Mouse (Mus musculus): ENCODE data around the gene Dpp6.
A peak's percentile ranks its signal among the peaks of the same experiment; 100 is the strongest.

Gene Dpp6

GRCm38 (mm10) chr5:27204721-27205120 lies 387.7 kb downstream of the Dpp6 start:
- no peak for DNase-seq

DNA sequence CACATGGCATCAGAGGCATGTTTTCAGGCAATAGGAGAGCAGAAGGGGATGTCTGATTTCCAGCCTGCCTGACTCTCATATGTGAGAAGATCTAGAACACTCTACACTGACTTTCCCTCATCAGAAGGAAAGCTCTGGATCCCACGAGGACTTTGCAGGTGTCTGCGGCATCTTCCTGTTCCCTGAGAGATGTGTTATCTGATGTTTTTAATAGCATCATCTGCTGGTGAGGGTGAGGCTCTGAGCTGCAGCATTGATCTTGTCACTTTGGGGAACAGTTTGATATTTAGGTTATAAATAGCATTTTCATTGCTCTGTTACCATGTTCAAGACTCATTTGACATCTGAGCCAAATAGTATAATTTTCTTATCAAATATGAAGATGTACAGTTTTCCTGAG lies 388.8 kb downstream of the Dpp6 start:
- no peak for DNase-seq

DNA sequence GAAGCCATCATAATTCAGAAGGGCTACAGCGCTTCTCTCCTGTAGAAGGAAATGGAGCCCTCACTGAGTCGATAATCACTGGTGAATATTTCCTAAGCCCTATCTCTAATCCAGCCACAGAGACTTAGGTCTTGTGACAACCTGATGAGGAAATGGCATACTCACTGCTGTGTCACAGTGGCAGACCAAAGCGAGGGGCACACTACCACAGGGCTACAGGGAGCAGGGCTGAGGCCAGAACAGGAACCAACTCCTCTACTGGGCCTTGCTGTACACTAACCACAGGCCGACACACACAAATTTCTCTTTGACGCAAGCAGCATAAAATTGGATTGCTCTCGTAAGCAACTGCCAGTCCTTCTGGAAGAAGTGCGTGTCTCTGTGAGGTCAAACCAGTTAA lies 389.2 kb downstream of the Dpp6 start:
- DNase-seq: no peak

DNA sequence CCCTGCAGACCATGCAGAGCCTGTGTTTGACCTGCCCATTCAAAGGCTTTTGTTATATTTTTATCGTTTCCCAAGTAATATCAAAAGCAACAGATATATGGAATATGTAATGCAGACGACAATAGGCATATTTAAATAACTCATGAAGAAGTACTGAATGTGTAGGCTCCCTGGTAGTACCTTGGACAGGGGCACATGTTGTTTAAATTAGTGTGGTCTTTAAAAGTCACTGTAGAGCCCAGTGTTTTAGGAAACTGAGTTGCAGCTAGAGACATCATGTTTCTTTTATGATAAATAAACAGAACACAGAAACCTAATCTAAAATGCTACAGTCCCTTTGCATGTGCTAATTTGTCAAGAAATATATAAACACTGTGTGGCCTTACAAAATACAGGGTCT lies 403.1 kb downstream of the Dpp6 start:
- DNase-seq: peak; percentile 9

- DNase-seq: no peak
These were observed 425.1 kb downstream of the Dpp6 start for GRCm38 (mm10) chr5:27242078-27242477.

- DNase-seq: no peak
These were observed 426.2 kb downstream of the Dpp6 start for GRCm38 (mm10) chr5:27243226-27243625.

- DNase-seq: no peak
These were observed 430.8 kb downstream of the Dpp6 start for GRCm38 (mm10) chr5:27247793-27248192.

DNA sequence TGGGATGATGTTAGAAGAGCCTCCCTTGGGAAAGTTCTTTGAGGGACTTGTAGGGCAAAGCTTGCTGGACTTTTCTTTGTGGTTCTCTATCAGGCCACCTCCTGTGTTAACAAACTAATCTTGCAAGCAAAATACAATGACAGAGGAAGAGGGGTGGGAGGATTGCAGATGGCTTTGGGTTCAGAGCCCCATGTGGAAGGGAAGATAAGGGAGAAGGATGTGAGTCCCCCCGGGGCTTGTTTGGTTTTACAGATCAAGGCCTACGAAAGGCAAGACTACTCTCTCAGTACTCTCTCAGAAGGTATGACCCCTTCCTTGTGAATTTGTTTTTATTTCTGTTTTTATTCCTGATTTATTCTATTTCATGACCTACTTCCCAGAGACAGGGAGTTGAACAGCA lies 431.7 kb downstream of the Dpp6 start:
- DNase-seq: no peak

DNA sequence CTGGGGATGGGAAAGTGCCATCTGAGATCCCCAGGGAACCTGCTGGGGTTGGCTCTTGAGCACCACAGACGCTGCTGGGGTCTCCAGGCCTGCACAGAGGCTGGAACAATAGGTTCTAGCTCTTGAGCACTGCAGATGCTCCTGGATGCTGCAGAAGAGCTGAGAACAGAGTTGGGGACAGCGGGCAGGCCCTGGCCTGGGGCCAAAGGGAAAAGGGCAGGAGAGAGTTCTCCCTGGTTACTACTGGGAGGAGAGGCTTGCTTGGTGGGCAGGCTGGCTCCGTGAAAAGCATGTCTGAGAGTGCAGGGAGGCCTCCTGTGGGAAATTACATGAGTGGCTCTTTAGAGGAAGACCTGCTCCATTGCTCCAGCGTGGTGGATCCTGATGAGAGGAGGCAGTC lies 432.9 kb downstream of the Dpp6 start:
- DNase-seq: no peak

- DNase-seq: no peak
These were observed 433.9 kb downstream of the Dpp6 start for GRCm38 (mm10) chr5:27250906-27251305.

DNA sequence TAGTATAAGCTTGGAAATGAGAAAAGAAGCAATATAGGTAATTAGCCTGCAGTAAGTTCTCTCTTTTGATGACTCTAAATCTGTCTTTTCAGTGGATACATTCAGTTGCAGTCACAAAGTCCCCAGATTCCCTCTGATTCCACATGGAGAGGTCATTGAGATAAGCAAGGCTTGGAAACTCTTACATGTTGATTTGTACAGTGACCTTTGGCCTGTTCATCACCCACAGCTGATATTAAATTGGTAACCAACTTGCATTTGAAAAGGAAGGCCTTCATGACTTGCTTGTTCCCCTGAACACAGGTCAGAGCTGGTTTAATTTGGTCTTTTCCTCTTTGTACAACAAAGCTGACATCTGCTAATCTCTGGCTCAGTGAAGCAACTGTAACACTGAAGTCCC lies 434.4 kb downstream of the Dpp6 start:
- DNase-seq: no peak

GRCm38 (mm10) chr5:27255247-27255646 lies 438.2 kb downstream of the Dpp6 start:
- DNase-seq: no peak

- no peak for DNase-seq
These were observed 441.6 kb downstream of the Dpp6 start for GRCm38 (mm10) chr5:27258636-27259035.

GRCm38 (mm10) chr5:27261746-27262727 lies 445.0 kb downstream of the Dpp6 start:
- peak; percentile 82 for DNase-seq

GRCm38 (mm10) chr5:27262751-27263150 lies 445.7 kb downstream of the Dpp6 start:
- DNase-seq: no peak

GRCm38 (mm10) chr5:27265281-27265680 lies 448.3 kb downstream of the Dpp6 start:
- DNase-seq: no peak

GRCm38 (mm10) chr5:27271336-27271735 lies 454.3 kb downstream of the Dpp6 start:
- DNase-seq: no peak

DNA sequence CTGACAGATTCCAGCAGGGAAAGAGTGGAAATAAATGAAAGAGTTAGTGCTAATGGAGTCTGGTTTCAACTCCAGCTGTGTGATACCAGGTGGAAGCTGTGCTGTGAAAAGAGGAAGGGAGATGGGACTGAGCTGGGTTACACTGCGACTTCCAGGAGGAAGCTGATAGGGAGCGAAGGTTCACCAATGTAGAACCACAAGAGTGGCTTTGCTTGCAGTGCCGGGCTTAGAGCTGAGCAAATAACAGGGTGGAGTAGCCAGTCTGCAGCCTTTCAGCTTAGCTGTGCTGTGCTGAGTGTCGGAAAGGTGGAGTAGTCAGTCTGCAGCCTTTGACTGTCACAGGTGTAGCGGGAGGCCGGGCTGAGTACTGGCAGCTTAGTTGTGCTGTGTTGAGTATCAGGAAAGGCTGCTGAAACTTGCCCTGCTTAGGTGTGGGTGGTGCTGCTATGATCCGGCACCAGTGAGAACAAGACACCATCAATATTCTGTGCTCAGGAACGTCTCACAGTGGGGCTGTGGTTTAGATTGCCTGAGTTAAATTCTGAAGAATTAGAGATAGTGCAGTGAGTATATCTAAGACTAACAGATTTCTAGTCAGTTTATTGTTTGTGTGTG lies 457.9 kb downstream of the Dpp6 start:
- DNase-seq: no peak

GRCm38 (mm10) chr5:27275871-27276270 lies 458.9 kb downstream of the Dpp6 start:
- DNase-seq: no peak

- no peak for DNase-seq
These were observed 461.2 kb downstream of the Dpp6 start for GRCm38 (mm10) chr5:27278120-27278645.

- DNase-seq: no peak
These were observed 469.9 kb downstream of the Dpp6 start for GRCm38 (mm10) chr5:27286876-27287275.

GRCm38 (mm10) chr5:27291378-27291777 lies 474.4 kb downstream of the Dpp6 start:
- DNase-seq: no peak

DNA sequence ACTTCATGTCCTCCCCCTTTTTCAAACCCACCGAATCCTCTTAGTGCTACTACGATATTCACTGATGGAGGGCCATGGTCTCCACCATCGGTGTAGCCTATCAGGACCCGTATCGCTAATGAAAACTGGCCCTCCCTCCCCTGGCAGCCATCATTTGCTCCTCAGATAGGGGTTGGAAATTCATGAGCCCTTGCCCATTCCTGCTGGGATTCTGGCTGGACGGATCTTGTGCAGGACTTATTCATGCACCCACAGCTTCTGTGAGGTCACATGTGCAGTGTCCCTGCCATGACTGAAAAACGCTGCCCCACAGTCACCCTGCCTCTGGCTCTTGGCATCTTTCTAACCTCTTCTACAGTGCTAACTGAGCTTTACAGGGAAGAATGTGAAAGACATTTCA lies 475.2 kb downstream of the Dpp6 start:
- DNase-seq: no peak

DNA sequence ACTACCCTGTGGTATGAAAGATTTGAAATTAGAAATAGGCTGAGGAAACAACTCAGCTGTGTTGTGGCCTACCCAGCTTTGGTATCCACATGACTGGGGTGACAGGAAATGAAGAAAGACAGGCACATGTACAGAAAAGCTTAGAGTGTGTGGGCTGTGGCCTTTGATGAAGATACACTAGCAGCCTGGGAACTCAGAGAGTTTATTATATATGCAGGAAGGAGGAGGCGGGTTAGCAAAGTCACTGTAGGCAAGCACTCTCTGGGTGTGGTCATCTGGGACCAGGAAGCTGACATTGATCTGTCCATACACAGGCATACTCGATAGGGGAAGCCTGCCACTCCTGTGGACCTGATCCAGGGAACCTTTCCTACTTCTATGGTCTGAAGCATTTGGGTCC lies 487.1 kb downstream of the Dpp6 start:
- DNase-seq: no peak

Measured in embryo, embryonic 11 days (tissue).